Mouse (Mus musculus) forebrain, embryonic 13.5 days (tissue): ENCODE results near the gene Gprc5b. TPM values are rescaled to one million over a fixed set of nuclear protein-coding genes. Genes with fewer than 3 reads are reported as not detected.

Experiments
- ATAC-seq: fragments of 200-750 bp; cut with Nextera tagmentation; 2 replicates; pipeline ENCODE4 v1.8.0; 2017
- H3K27ac ChIP-seq: fragments of 300-500 bp; sonication (generic); 2 replicates; pipeline ENCODE4 v1.5.1; 2015; ENCODE audit warnings: inconsistent platforms, mild to moderate bottlenecking, moderate library complexity
- H3K27me3 ChIP-seq: fragments of 300-500 bp; sonication (generic); 2 replicates; pipeline ENCODE4 v1.6.1; 2015; ENCODE audit warnings: mild to moderate bottlenecking, inconsistent platforms
- H3K36me3 ChIP-seq: fragments of 300-500 bp; sonication (generic); 2 replicates; pipeline ENCODE4 v1.6.1; 2015; ENCODE audit warnings: mild to moderate bottlenecking, inconsistent platforms; ENCODE audit not compliant: poor library complexity, severe bottlenecking
- H3K4me1 ChIP-seq: fragments of 300-500 bp; sonication (generic); 2 replicates; pipeline ENCODE4 v1.6.1; 2015; ENCODE audit warnings: inconsistent platforms
- H3K4me2 ChIP-seq: fragments of 300-500 bp; sonication (generic); 2 replicates; pipeline ENCODE4 v1.6.1; 2015; ENCODE audit warnings: inconsistent platforms, mild to moderate bottlenecking, moderate library complexity
- H3K4me3 ChIP-seq: fragments of 300-500 bp; sonication (generic); 2 replicates; pipeline ENCODE4 v1.5.1; 2015; ENCODE audit warnings: mild to moderate bottlenecking, inconsistent platforms
- H3K9ac ChIP-seq: fragments of 300-500 bp; sonication (generic); 2 replicates; pipeline ENCODE4 v1.6.1; 2015; ENCODE audit warnings: mild to moderate bottlenecking, inconsistent platforms
- H3K9me3 ChIP-seq: fragments of 300-500 bp; sonication (generic); replicated peaks from 2 replicates; pipeline ENCODE4 v1.6.1; 2016; ENCODE audit warnings: inconsistent platforms
- WGBS: fragments of 180-500 bp; shearing (Covaris S2); methylation state at CpG from one replicate; pipeline ENCODE4 v1.1.7; 2015; 5-methylcytosine and 5-hydroxymethylcytosine counted together
- polyA plus RNA-seq: library from polyadenylated mRNA; unstranded; fragments of >200 nt; fragmentation: Nextera tagmentation; extraction: Ambion mirVana; gene quantifications from 2 replicates; pipeline ENCODE4 v1.2.1, GENCODE M21; 2015

Gene Gprc5b
- polyA plus RNA-seq, 1 experiment from 2014 or later, result 8.4 TPM

- Histone ChIP-seq H3K9ac (no peak overlapping the region), H3K4me1 (peaks cover 6% of the 10 kb centered on the region; the same call in 1 of the 2 replicates), H3K36me3 (no peaks in the 10 kb centered on the region), H3K27me3 (no peaks in the 10 kb centered on the region), H3K27ac (no peak overlapping the region), H3K4me2 (no peak overlapping the region), H3K4me3 (no peak overlapping the region), H3K9me3 (no peaks in the 10 kb centered on the region)
- WGBS, result 77% methylated on average over 4 of the region's 4 CpGs
- no peak for ATAC-seq
Measured at GRCm38 (mm10) chr7:118922441-118923202, 72.4 kb downstream of the Gprc5b start.

Other genes with a start within 250 kb of the Gprc5b start
- 3.1 and 3.2 TPM in 2 replicates for gene Iqck, start 139.5 kb downstream of the Gprc5b start, polyA plus RNA-seq
- 123 and 133 TPM in 2 replicates for gene Knop1, start 139.0 kb downstream of the Gprc5b start, polyA plus RNA-seq
- 2.1 and 2.2 TPM in 2 replicates for gene Gpr139, start 189.4 kb upstream of the Gprc5b start, polyA plus RNA-seq